Mouse (Mus musculus) CH12.LX (cell line): ENCODE measurements around the gene Irs4. TPM values are rescaled to one million over a fixed set of nuclear protein-coding genes. Genes with fewer than 3 reads are reported as not detected.

Experiments
- DNase-seq: peaks from one replicate; pipeline ENCODE4 v3.0.0-alpha.2; 2013; ENCODE audit errors: extremely low read depth
- H3K27ac ChIP-seq: 2 replicates; pipeline ENCODE4 v1.5.1; 2012; ENCODE audit warnings: low read depth, mild to moderate bottlenecking, control low read depth, moderate library complexity; ENCODE audit not compliant: insufficient read depth
- H3K27me3 ChIP-seq: replicated peaks from 2 replicates; pipeline ENCODE3; 2012; ENCODE audit warnings: inconsistent platforms
- H3K36me3 ChIP-seq, 2 experiments: replicated peaks in 1 of 2; 2 replicates each; pipeline versions ENCODE3 to v1.6.1; 2012; ENCODE audit warnings: inconsistent platforms in 1 of 2, low read length in 1 of 2, mild to moderate bottlenecking in 1 of 2, mixed read lengths in 1 of 2, moderate library complexity in 1 of 2; ENCODE audit not compliant: control insufficient read depth in 1 of 2, insufficient read depth in 1 of 2
- H3K4me1 ChIP-seq, 2 experiments: 2 replicates each; pipeline ENCODE4 v1.6.1; 2012; ENCODE audit warnings: inconsistent platforms in 1 of 2, moderate library complexity in 1 of 2; ENCODE audit not compliant: insufficient read depth in 2 of 2, control insufficient read depth in 1 of 2
- H3K4me2 ChIP-seq: 2 replicates; pipeline ENCODE4 v1.6.1; 2012; ENCODE audit warnings: low read depth, mild to moderate bottlenecking, control low read depth; ENCODE audit not compliant: poor library complexity, insufficient read depth, severe bottlenecking
- H3K4me3 ChIP-seq, 3 experiments: fragments of 150-350 bp in 1 of 3; sonication (generic) in 1 of 3; replicated peaks in 1 of 3; 2 replicates each; pipeline versions ENCODE3 to v1.5.1; 2011 to 2012; ENCODE audit warnings: low read depth in 2 of 3, low read length in 2 of 3, mild to moderate bottlenecking in 2 of 3, moderate library complexity in 2 of 3, control low read depth in 1 of 3, improper control_type of control experiment in 1 of 3, inconsistent platforms in 1 of 3, mixed read lengths in 1 of 3; ENCODE audit not compliant: poor library complexity in 1 of 3
- H3K79me2 ChIP-seq: replicated peaks from 2 replicates; pipeline ENCODE4 v1.6.1; 2012; ENCODE audit warnings: mild to moderate bottlenecking, moderate library complexity; ENCODE audit not compliant: control insufficient read depth, poor library complexity, insufficient read depth, severe bottlenecking; ENCODE audit errors: extremely low read depth
- H3K9ac ChIP-seq: 2 replicates; pipeline ENCODE4 v1.6.1; 2012; ENCODE audit warnings: low read depth, mild to moderate bottlenecking, control low read depth, moderate library complexity; ENCODE audit not compliant: insufficient read depth
- H3K9me3 ChIP-seq: replicated peaks from 2 replicates; pipeline ENCODE3; 2012; ENCODE audit warnings: low read length, inconsistent platforms, mixed read lengths
- CTCF ChIP-seq, 2 experiments: IDR thresholded peaks in 1 of 2; conservative IDR thresholded peaks in 1 of 2; 2 replicates each; pipeline ENCODE4 v1.5.1; 2011 to 2012; ENCODE audit warnings: low read depth in 2 of 2, low read length in 2 of 2, improper control_type of control experiment in 1 of 2, inconsistent platforms in 1 of 2, mild to moderate bottlenecking in 1 of 2, moderate library complexity in 1 of 2
- E2F4 ChIP-seq: IDR thresholded peaks from 2 replicates; pipeline ENCODE4 v1.6.1; 2011; ENCODE audit warnings: low read depth, low read length, improper control_type of control experiment; ENCODE audit not compliant: insufficient replicate concordance
- ETS1 ChIP-seq: conservative IDR thresholded peaks from 2 replicates; pipeline ENCODE4 v1.6.1; 2012; ENCODE audit warnings: low read depth, mild to moderate bottlenecking, inconsistent platforms, low read length, improper control_type of control experiment, moderate library complexity
- IRF4 ChIP-seq: IDR thresholded peaks from 2 replicates; pipeline ENCODE4 v1.6.1; 2014; ENCODE audit warnings: low read depth, mild to moderate bottlenecking, inconsistent platforms, low read length, improper control_type of control experiment
- JUND ChIP-seq: conservative IDR thresholded peaks from 2 replicates; pipeline ENCODE4 v1.6.1; 2011; ENCODE audit warnings: low read depth, low read length, improper control_type of control experiment
- KAT2A ChIP-seq: IDR thresholded peaks from 2 replicates; pipeline ENCODE4 v1.6.1; 2012; ENCODE audit warnings: low read length, improper control_type of control experiment, inconsistent platforms; ENCODE audit not compliant: insufficient replicate concordance
- MAFK ChIP-seq: IDR thresholded peaks from 2 replicates; pipeline ENCODE4 v1.6.1; 2011; ENCODE audit warnings: low read length, improper control_type of control experiment; ENCODE audit not compliant: insufficient replicate concordance
- MAX ChIP-seq: IDR thresholded peaks from 2 replicates; pipeline ENCODE4 v1.6.1; 2011; ENCODE audit warnings: low read length, improper control_type of control experiment
- NELFE ChIP-seq: IDR thresholded peaks from 2 replicates; pipeline ENCODE4 v1.6.1; 2011; ENCODE audit warnings: low read depth, low read length, improper control_type of control experiment
- dilution Hi-C: fragments of 300-500 bp; cut with MboI; formaldehyde crosslinking; loops from 2 replicates; pipeline ENCODE4 v1.14.3; 2020; ENCODE audit warnings: low sequenced_read_pairs; ENCODE audit not compliant: extremely low pct_unique_long_range_greater_than_20kb, extremely low pct_ligation_motif_present
- in situ Hi-C: fragments of 300-500 bp; cut with MboI; formaldehyde crosslinking; loops from 3 replicates; pipeline ENCODE4 v1.14.3; 2019; ENCODE audit warnings: low sequenced_read_pairs, low pct_ligation_motif_present, low pct_unique_long_range_greater_than_20kb, mixed read lengths
- polyA plus RNA-seq: library from polyadenylated mRNA; unstranded; fragments of >175 nt; gene quantifications from 2 replicates; pipeline ENCODE4 v1.2.1, GENCODE M21; 2012; ENCODE audit warnings: low read depth; ENCODE audit not compliant: insufficient read length
- total RNA-seq, 2 experiments: library from RNA; depleted of rRNA; stranded (reverse); fragments of 300-350 nt in 1 of 2; fragments of >200 nt in 1 of 2; gene quantifications; 2 replicates each; pipeline ENCODE4 v1.2.3; 2012 to 2014

Gene Irs4
- total and polyA plus RNA-seq, 3 experiments: not detected

GRCm38 (mm10) chrX:141723936-141724335 lies 1.1 kb downstream of the Irs4 start:
- H3K27me3 ChIP-seq: no peaks in the 10 kb centered on the region
- H3K36me3 ChIP-seq: no peaks in the 10 kb centered on the region
- in situ Hi-C loops: no loop called here
- no peaks in the 10 kb centered on the region for H3K4me1 ChIP-seq
- TF ChIP-seq KAT2A: no peak
- H3K4me2 ChIP-seq: no peak overlapping the region
- no peak overlapping the region for H3K9ac ChIP-seq
- no peak overlapping the region for H3K4me3 ChIP-seq
- H3K9me3 ChIP-seq: no peaks in the 10 kb centered on the region
- H3K79me2 ChIP-seq: no peaks in the 10 kb centered on the region
- H3K27ac ChIP-seq: no peak overlapping the region
- dilution Hi-C loops: no loop called here
- DNase-seq: no peak

DNA sequence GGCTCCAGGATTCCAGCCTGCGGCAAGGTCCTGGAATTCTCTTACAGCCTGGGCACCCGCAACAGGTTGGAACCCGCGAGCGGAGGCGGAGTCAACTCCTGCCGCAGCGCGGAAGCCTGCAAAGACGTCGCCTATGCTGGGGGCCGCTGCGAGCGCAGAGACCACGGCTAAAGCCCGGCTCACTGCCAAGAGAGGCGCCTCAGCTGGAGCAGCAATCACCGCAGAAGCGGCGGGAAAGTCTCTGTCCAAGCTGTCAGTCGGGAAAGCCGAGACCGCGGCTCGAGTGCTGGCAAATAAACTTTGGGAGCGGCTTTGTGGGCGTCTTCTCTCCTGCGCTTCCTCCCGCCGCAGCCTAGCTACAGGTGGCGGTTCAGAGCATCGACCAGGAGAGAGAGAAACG lies 3.3 kb downstream of the Irs4 start:
- no peak for DNase-seq
- Histone ChIP-seq H3K4me2 (no peak overlapping the region), H3K79me2 (no peaks in the 10 kb centered on the region), H3K27me3 (no peaks in the 10 kb centered on the region), H3K4me3 (no peak overlapping the region), H3K36me3 (no peaks in the 10 kb centered on the region), H3K27ac (no peak overlapping the region), H3K4me1 (no peaks in the 10 kb centered on the region), H3K9ac (no peak overlapping the region), H3K9me3 (no peaks in the 10 kb centered on the region)
- dilution Hi-C loops: no loop called here
- in situ Hi-C loops: no loop called here
- TF ChIP-seq ETS1 (no peak), CTCF (conservative IDR thresholded peaks at IDR 0.05 in 1 of 2, IDR thresholded peaks at IDR 0.05 in 1 of 2; ENCODE audit: low read depth in 2 of 2, low read length in 2 of 2) (no peak), JUND (no peak), NELFE (no peak), IRF4 (no peak), MAFK (no peak), MAX (no peak), E2F4 (no peak)

Other genes starting within 250 kb of the Irs4 start
- gene Col4a5, start 249.9 kb downstream of the Irs4 start, total RNA-seq (2012; rRNA removed): not detected in 2 replicates
- gene Col4a5, start 249.9 kb downstream of the Irs4 start, total RNA-seq (2014; rRNA removed): not detected in 2 replicates
- gene Col4a5, start 249.9 kb downstream of the Irs4 start, polyA plus RNA-seq: not detected in 2 replicates
- gene Gm15294, start 150.0 kb upstream of the Irs4 start, total RNA-seq (2012; rRNA removed): not detected in 2 replicates
- not detected in 2 replicates for gene Gm15294, start 150.0 kb upstream of the Irs4 start, total RNA-seq (2014; rRNA removed)
- gene Gm15294, start 150.0 kb upstream of the Irs4 start, polyA plus RNA-seq: 0.47 and 1.6 TPM in 2 replicates